In the genomic region with DNA sequence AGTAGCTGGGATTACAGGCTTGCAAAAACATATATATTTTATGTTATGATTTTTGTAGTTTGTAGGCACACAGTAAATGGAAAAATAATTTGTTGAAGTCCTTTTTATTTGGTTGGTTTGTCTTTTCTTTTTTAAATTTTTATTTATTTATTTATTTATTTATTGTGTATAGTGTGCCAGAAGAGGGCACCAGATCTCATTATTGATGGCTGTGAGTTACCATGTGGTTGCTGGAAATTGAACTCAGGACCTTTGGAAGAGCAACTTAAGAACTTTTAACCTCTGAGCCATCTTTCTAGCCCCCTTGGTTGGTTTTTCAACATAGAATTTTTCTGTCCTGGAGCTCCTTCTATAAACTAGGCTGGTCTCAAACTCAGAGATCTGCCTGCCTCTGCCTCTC, we compare ENCODE assay signal across 1 mouse cellular context.
A peak's percentile ranks its signal among the peaks of the same experiment; 100 is the strongest.
TF ChIP-seq lines count a peak whose summit lies in the region.

No protein-coding gene starts in this region.

TF ChIP-seq in CH12.LX, 34 proteins besides CTCF, POLR2A, EP300 and RAD21:
- 0 out of 2 replicates have a peak, but pooled peaks have one; percentile 51 for TF ChIP-seq MYC (IDR thresholded peaks at IDR 0.05; ENCODE audit: low read depth, low read length)
- TF ChIP-seq NRF1 (IDR thresholded peaks at IDR 0.05; ENCODE audit: low read depth, low read length): no peak
- TF ChIP-seq ZKSCAN1 (IDR thresholded peaks at IDR 0.05; ENCODE audit: borderline replicate concordance, low read depth, low read length): no peak
- no peak for TF ChIP-seq ZMIZ1 (IDR thresholded peaks at IDR 0.05; ENCODE audit: low read depth, low read length)
- TF ChIP-seq JUN (IDR thresholded peaks at IDR 0.05; ENCODE audit: insufficient read depth, low read depth, low read length): no peak
